Mouse (Mus musculus): Measurements from ENCODE around the gene Cldn15. TPM values are rescaled to one million over a fixed set of nuclear protein-coding genes. Genes with fewer than 3 reads are reported as not detected.

The Cldn15 gene
- total and polyA plus RNA-seq, 3 experiments: 1.2 to 2.1 TPM; not detected in 1

DNA sequence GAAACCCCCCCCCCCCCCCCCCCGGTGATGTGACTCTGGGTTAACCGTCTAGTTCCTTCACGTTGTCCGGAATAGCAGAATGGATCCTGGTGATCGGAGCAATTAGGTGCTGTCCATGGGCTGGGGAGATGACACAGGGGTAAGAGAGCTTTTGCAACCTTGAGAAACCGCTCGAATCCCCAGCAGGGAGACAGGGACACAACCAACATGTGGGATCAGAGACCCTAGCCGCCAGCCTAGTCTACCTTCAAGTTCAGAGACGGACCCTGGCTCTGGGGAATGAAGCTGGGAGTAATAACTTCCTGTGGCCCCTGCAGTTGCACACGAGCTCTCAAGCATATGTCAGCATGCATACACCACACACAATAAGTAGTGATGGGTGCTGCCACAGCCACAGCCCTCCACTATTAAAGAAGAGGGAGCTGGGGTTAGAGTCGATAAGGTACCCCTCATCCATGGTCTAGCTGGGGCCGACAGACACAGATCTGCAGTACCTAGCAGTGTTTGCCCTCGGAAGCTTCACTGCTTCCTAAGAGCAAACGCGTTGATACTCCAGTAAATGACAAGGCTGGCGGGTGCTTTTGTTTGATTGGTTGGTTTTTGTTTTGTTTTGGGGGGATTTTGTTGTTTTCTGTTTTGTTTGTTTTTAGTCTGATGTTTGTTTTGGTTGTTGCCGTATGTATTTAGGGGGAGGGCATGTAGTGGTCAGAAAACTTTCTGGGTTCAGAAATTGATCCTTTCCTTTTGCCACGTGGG lies 46.7 kb upstream of the Cldn15 start:
- H3K27me3 ChIP-seq (ENCODE audit: control insufficient read depth in 1 of 2, insufficient read depth in 2 of 2, low read length in 2 of 2): no peaks in the 10 kb centered on the region
- H3K4me1 ChIP-seq (ENCODE audit: control insufficient read depth in 1 of 2, insufficient read depth in 2 of 2, low read length in 2 of 2): peaks cover 2 to 3% of the 10 kb centered on the region in 2 experiments; a peak in 2 of 4 replicates
- H3K9me3 ChIP-seq (replicated peaks; ENCODE audit: insufficient read depth, low read length): no peaks in the 10 kb centered on the region
- H3K79me2 ChIP-seq (ENCODE audit: control insufficient read depth, insufficient read depth, low read length, poor library complexity): peaks cover 11% of the 10 kb centered on the region
- H3K36me3 ChIP-seq (ENCODE audit: control insufficient read depth in 1 of 2, insufficient read depth in 2 of 2, low read length in 2 of 2): no peaks in the 10 kb centered on the region; a peak in 1 of 4 replicates
- DNase-seq (ENCODE audit: low read depth, low spot score): peak; percentile 64
- peak overlapping the region; percentile 91 for H3K9ac ChIP-seq (ENCODE audit: control insufficient read depth, low read depth, low read length, poor library complexity, severe bottlenecking)
- H3K27ac ChIP-seq (ENCODE audit: control insufficient read depth, low read depth, low read length): peak overlapping the region; percentile 50
- peak overlapping the region; percentile 75 to 92 for H3K4me3 ChIP-seq (ENCODE audit: control insufficient read depth in 1 of 2, insufficient read depth in 1 of 2, low read depth in 2 of 2, low read length in 2 of 2)
- no peak for TF ChIP-seq MYB (IDR thresholded peaks at IDR 0.05; ENCODE audit: low read depth, low read length)
- TF ChIP-seq BHLHE40 (IDR thresholded peaks at IDR 0.05; ENCODE audit: borderline replicate concordance, low read depth, low read length): no peak
- TF ChIP-seq POLR2AphosphoS2 (IDR thresholded peaks at IDR 0.05; ENCODE audit: low read length): no peak; the same call in 1 of the 2 replicates
- peak; percentile 64; the same call in 1 of the 2 replicates for TF ChIP-seq SIN3A (IDR thresholded peaks at IDR 0.05; ENCODE audit: low read length)
- no peak for TF ChIP-seq ZC3H11A (IDR thresholded peaks at IDR 0.05; ENCODE audit: low read depth, low read length)
- TF ChIP-seq MYC (IDR thresholded peaks at IDR 0.05; ENCODE audit: low read depth, low read length): 0 out of 2 replicates have a peak, but pooled peaks have one; percentile 14
- no peak; a peak in 1 of 4 replicates for TF ChIP-seq EP300 (IDR thresholded peaks at IDR 0.05; ENCODE audit: low read depth in 1 of 2, low read length in 2 of 2)
- TF ChIP-seq MAX (IDR thresholded peaks at IDR 0.05; ENCODE audit: low read length): peak; percentile 3; the same call in 1 of the 2 replicates
- no peak for TF ChIP-seq TBP (IDR thresholded peaks at IDR 0.05; ENCODE audit: low read depth, low read length)
- TF ChIP-seq CTCF (IDR thresholded peaks at IDR 0.05 in 2 of 3, conservative IDR thresholded peaks at IDR 0.05 in 1 of 3; ENCODE audit: control insufficient read depth in 1 of 3, insufficient read depth in 1 of 3, low read depth in 2 of 3, low read length in 3 of 3, poor library complexity in 1 of 3, severe bottlenecking in 1 of 3): no peak
- no peak for TF ChIP-seq POLR2AphosphoS5 (IDR thresholded peaks at IDR 0.05; ENCODE audit: borderline replicate concordance, low read depth, low read length)
- TF ChIP-seq MXI1 (IDR thresholded peaks at IDR 0.05; ENCODE audit: low read depth, low read length): peak; percentile 34; the same call in 1 of the 2 replicates
- TF ChIP-seq ELF1 (IDR thresholded peaks at IDR 0.05; ENCODE audit: low read depth, low read length): no peak
- no peak for TF ChIP-seq RCOR1 (IDR thresholded peaks at IDR 0.05; ENCODE audit: low read depth, low read length)
- no peak for TF ChIP-seq NRF1 (IDR thresholded peaks at IDR 0.05; ENCODE audit: insufficient read depth, low read depth, low read length, poor library complexity, severe bottlenecking)
- TF ChIP-seq TAL1 (IDR thresholded peaks at IDR 0.05; ENCODE audit: low read length): no peak
- TF ChIP-seq POLR2A (IDR thresholded peaks at IDR 0.05; ENCODE audit: control insufficient read depth in 1 of 2, insufficient read depth in 1 of 2, low read depth in 1 of 2, low read length in 2 of 2, poor library complexity in 1 of 2): no peak; a peak in 1 of 4 replicates
- TF ChIP-seq USF1 (IDR thresholded peaks at IDR 0.05; ENCODE audit: low read depth, low read length): no peak
- TF ChIP-seq SMC3 (IDR thresholded peaks at IDR 0.05; ENCODE audit: low read depth, low read length): no peak
- 0 out of 2 replicates have a peak, but pooled peaks have one; percentile 11 for TF ChIP-seq CHD1 (IDR thresholded peaks at IDR 0.05; ENCODE audit: low read depth, low read length)
- TF ChIP-seq RAD21 (IDR thresholded peaks at IDR 0.05; ENCODE audit: low read depth, low read length): no peak
- no peak for TF ChIP-seq KAT2A (conservative IDR thresholded peaks at IDR 0.05; ENCODE audit: low read depth, low read length)
- TF ChIP-seq ZMIZ1 (IDR thresholded peaks at IDR 0.05; ENCODE audit: low read depth, low read length): no peak
- peak; percentile 4; the same call in 1 of the 2 replicates for TF ChIP-seq NELFE (IDR thresholded peaks at IDR 0.05; ENCODE audit: low read depth, low read length)
- TF ChIP-seq E2F4 (IDR thresholded peaks at IDR 0.05; ENCODE audit: borderline replicate concordance, low read depth, low read length): no peak
- TF ChIP-seq HCFC1 (IDR thresholded peaks at IDR 0.05; ENCODE audit: low read depth, low read length): no peak
- no peak for TF ChIP-seq JUND (IDR thresholded peaks at IDR 0.05; ENCODE audit: low read depth, low read length)
- TF ChIP-seq UBTF (IDR thresholded peaks at IDR 0.05; ENCODE audit: borderline replicate concordance, insufficient read depth, low read depth, low read length): no peak
- TF ChIP-seq ETS1 (IDR thresholded peaks at IDR 0.05; ENCODE audit: low read depth, low read length): 0 out of 2 replicates have a peak, but pooled peaks have one; percentile 2
- TF ChIP-seq MAZ (IDR thresholded peaks at IDR 0.05; ENCODE audit: low read depth, low read length): 0 out of 2 replicates have a peak, but pooled peaks have one; percentile 9
- TF ChIP-seq ZKSCAN1 (IDR thresholded peaks at IDR 0.05; ENCODE audit: low read depth, low read length): no peak
- no peak for TF ChIP-seq GATA1 (IDR thresholded peaks at IDR 0.05; ENCODE audit: low read depth, low read length)
- TF ChIP-seq GABPA (IDR thresholded peaks at IDR 0.05; ENCODE audit: low read depth, low read length): no peak

Measured in MEL (cell line).